In the genomic region with DNA sequence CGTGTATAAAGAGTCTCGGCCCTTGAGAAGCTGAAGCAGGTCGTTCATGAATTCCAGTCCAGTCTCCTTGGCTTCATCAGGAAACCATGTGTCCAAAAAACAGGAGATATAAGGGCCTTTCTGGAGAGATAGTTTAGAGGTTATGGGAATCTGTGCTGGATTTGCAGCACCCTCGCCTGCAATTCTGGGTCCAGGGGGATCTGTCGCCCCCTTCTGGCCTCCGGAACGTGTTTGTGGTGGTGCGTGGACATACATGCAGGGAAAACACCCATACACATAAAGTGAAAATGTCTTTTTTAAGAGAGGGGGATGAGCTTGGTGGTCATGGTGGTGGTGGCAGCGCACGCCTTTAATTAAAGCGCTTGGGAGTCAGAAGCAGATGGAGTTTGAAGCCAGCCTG, we compare ENCODE assay signal across 9 mouse cellular contexts. TPM values are rescaled to one million over a fixed set of nuclear protein-coding genes. Genes with fewer than 3 reads are reported as not detected.
DNase-seq lines count a peak whose midpoint lies in the region; ATAC-seq lines count a peak whose summit lies in the region.
"Had no signal": no experiment of that assay in that cellular context is flagged by ENCODE, and none has a peak within 500 bp of the region (broad histone marks: within the 10 kb centered on the region; RNA-seq: fewer than 3 reads in every experiment).

No protein-coding gene starts in this region.

- peak; percentile 28 for DNase-seq in hindbrain, embryonic 10.5 days (ENCODE audit: low spot score)
- DNase-seq in ES-CJ7 (ENCODE audit: low read depth, low spot score): peak; percentile 74
- DNase-seq in mesoderm, embryonic 11.5 days (ENCODE audit: low read depth, low spot score): peak; percentile 31
- no peak for DNase-seq in yolk sac, embryonic 10.5 days (ENCODE audit: low spot score)
- DNase-seq in gastrocnemius, postnatal 4 days (ENCODE audit: low spot score in 2 of 2): no peak
- DNase-seq in layer of hippocampus, adult 8-10 months (ENCODE audit: low spot score in 2 of 2): no peak

- H3K9ac ChIP-seq in hindbrain, embryonic 12.5 days: no peak overlapping the region
- H3K9ac ChIP-seq in hindbrain, embryonic 15.5 days: no peak overlapping the region

- H3K36me3 ChIP-seq in hindbrain, embryonic 10.5 days: no peaks in the 10 kb centered on the region; the same call in 1 of the 2 replicates
- H3K36me3 ChIP-seq in hindbrain, embryonic 12.5 days: no peaks in the 10 kb centered on the region
- no peaks in the 10 kb centered on the region for H3K36me3 ChIP-seq in hindbrain, embryonic 15.5 days

- no peak overlapping the region for H3K4me3 ChIP-seq in hindbrain, embryonic 10.5 days
- no peak overlapping the region for H3K4me3 ChIP-seq in hindbrain, embryonic 12.5 days
- no peak overlapping the region for H3K4me3 ChIP-seq in hindbrain, embryonic 15.5 days

- no peaks in the 10 kb centered on the region for H3K9me3 ChIP-seq in hindbrain, embryonic 10.5 days
- H3K9me3 ChIP-seq in hindbrain, embryonic 12.5 days (replicated peaks): no peaks in the 10 kb centered on the region
- H3K9me3 ChIP-seq in hindbrain, embryonic 15.5 days: no peaks in the 10 kb centered on the region

- H3K27ac ChIP-seq in hindbrain, embryonic 10.5 days: no peak overlapping the region
- H3K27ac ChIP-seq in hindbrain, embryonic 12.5 days: no peak overlapping the region
- H3K27ac ChIP-seq in hindbrain, embryonic 15.5 days (replicated peaks): no peak overlapping the region

- peaks cover 39% of the 10 kb centered on the region for H3K4me1 ChIP-seq in hindbrain, embryonic 10.5 days (replicated peaks)
- peaks cover 27% of the 10 kb centered on the region for H3K4me1 ChIP-seq in hindbrain, embryonic 12.5 days
- H3K4me1 ChIP-seq in hindbrain, embryonic 15.5 days (replicated peaks): peaks cover 38% of the 10 kb centered on the region

- H3K4me2 ChIP-seq in hindbrain, embryonic 12.5 days (replicated peaks): no peak overlapping the region
- peak overlapping the region; percentile 94; the same call in 1 of the 2 replicates for H3K4me2 ChIP-seq in hindbrain, embryonic 15.5 days

- ATAC-seq in hindbrain, embryonic 12.5 days (ENCODE audit: low FRiP score): no peak
- no peak for ATAC-seq in hindbrain, embryonic 15.5 days (ENCODE audit: low FRiP score, low read depth)

- WGBS in hindbrain, embryonic 10.5 days: 61% methylated on average over 11 of the region's 11 CpGs
- WGBS in hindbrain, embryonic 12.5 days: 64% methylated on average over 11 of the region's 11 CpGs
- 65% methylated on average over 11 of the region's 11 CpGs for WGBS in hindbrain, embryonic 15.5 days

- 0 out of 2 replicates have a peak, but pooled peaks cover 4% of the 10 kb centered on the region for H3K27me3 ChIP-seq in hindbrain, embryonic 10.5 days (ENCODE audit: insufficient read depth, poor library complexity, severe bottlenecking)
- no peaks in the 10 kb centered on the region for H3K27me3 ChIP-seq in hindbrain, embryonic 12.5 days
- H3K27me3 ChIP-seq in hindbrain, embryonic 15.5 days: no peaks in the 10 kb centered on the region

RNA-seq across cellular contexts. Expression of a gene that starts 1.0 kb away (rescaled TPM):
- 92.5 and 103 TPM in 2 replicates for polyA plus RNA-seq in hindbrain, embryonic 10.5 days (2016; fragmentation: Nextera tagmentation; extraction: Ambion mirVana)
- polyA plus RNA-seq in hindbrain, embryonic 12.5 days (2016; fragmentation: Nextera tagmentation; extraction: Ambion mirVana): 81.1 and 95.5 TPM in 2 replicates
- 96.8 and 102 TPM in 2 replicates for polyA plus RNA-seq in hindbrain, embryonic 15.5 days (2015; fragmentation: Nextera tagmentation; extraction: Ambion mirVana)
- 10 to 100 TPM; 69.4 to 73.9 TPM for total RNA-seq in gastrocnemius, postnatal 4 days (2021)
- 100 to 1,000 TPM; 317 to 349 (median 325) TPM for total RNA-seq in layer of hippocampus, adult 8-10 months (2022)

RNA-seq across cellular contexts. Expression of a gene that starts 6.4 kb away (rescaled TPM):
- 0.25 and 0.27 TPM in 2 replicates for polyA plus RNA-seq in hindbrain, embryonic 10.5 days (2016; fragmentation: Nextera tagmentation; extraction: Ambion mirVana)
- not detected in 2 replicates for polyA plus RNA-seq in hindbrain, embryonic 12.5 days (2016; fragmentation: Nextera tagmentation; extraction: Ambion mirVana)
- not detected in 2 replicates for polyA plus RNA-seq in hindbrain, embryonic 15.5 days (2015; fragmentation: Nextera tagmentation; extraction: Ambion mirVana)
- not detected for total RNA-seq in gastrocnemius, postnatal 4 days (2021)
- not detected for total RNA-seq in layer of hippocampus, adult 8-10 months (2022)
- total RNA-seq: common myeloid progenitor, adult 5-6 weeks had no signal

RNA-seq across cellular contexts. Expression of a gene that starts 18.1 kb away (rescaled TPM):
- polyA plus RNA-seq in hindbrain, embryonic 10.5 days (2016; fragmentation: Nextera tagmentation; extraction: Ambion mirVana): not detected in 2 replicates
- not detected in 2 replicates for polyA plus RNA-seq in hindbrain, embryonic 12.5 days (2016; fragmentation: Nextera tagmentation; extraction: Ambion mirVana)
- not detected in 2 replicates for polyA plus RNA-seq in hindbrain, embryonic 15.5 days (2015; fragmentation: Nextera tagmentation; extraction: Ambion mirVana)
- not detected for total RNA-seq in gastrocnemius, postnatal 4 days (2021)
- not detected for total RNA-seq in layer of hippocampus, adult 8-10 months (2022)
- total RNA-seq: common myeloid progenitor, adult 5-6 weeks had no signal

RNA-seq across cellular contexts. Expression of a gene that starts 39.3 kb away (rescaled TPM):
- 49.2 and 52.0 TPM in 2 replicates for polyA plus RNA-seq in hindbrain, embryonic 10.5 days (2016; fragmentation: Nextera tagmentation; extraction: Ambion mirVana)
- 42.5 and 47.3 TPM in 2 replicates for polyA plus RNA-seq in hindbrain, embryonic 12.5 days (2016; fragmentation: Nextera tagmentation; extraction: Ambion mirVana)
- polyA plus RNA-seq in hindbrain, embryonic 15.5 days (2015; fragmentation: Nextera tagmentation; extraction: Ambion mirVana): 33.2 and 38.6 TPM in 2 replicates
- 10 to 100 TPM; 45.7 to 47.7 TPM for total RNA-seq in gastrocnemius, postnatal 4 days (2021)
- 10 to 100 TPM; 17.7 to 25.3 (median 21.2) TPM for total RNA-seq in layer of hippocampus, adult 8-10 months (2022)

RNA-seq across cellular contexts. Expression of a gene that starts 39.4 kb away (rescaled TPM):
- 187 and 194 TPM in 2 replicates for polyA plus RNA-seq in hindbrain, embryonic 10.5 days (2016; fragmentation: Nextera tagmentation; extraction: Ambion mirVana)
- 140 and 151 TPM in 2 replicates for polyA plus RNA-seq in hindbrain, embryonic 12.5 days (2016; fragmentation: Nextera tagmentation; extraction: Ambion mirVana)
- polyA plus RNA-seq in hindbrain, embryonic 15.5 days (2015; fragmentation: Nextera tagmentation; extraction: Ambion mirVana): 113 and 120 TPM in 2 replicates
- total RNA-seq in gastrocnemius, postnatal 4 days (2021): 10 to 100 TPM; 83.5 to 87.3 TPM
- total RNA-seq in layer of hippocampus, adult 8-10 months (2022): 100 to 1,000 TPM in 2 of 4 experiments, 10 to 100 TPM in 2; 92.2 to 107 (median 97.7) TPM

Comparison
In these comparisons a context has a peak if more than half of its experiments do, and no peak if none do; other contexts are left out.
1. DNase-seq: peak in hindbrain, embryonic 10.5 days (single experiment), ES-CJ7 (single experiment) and mesoderm, embryonic 11.5 days (single experiment); none in yolk sac, embryonic 10.5 days (single experiment), gastrocnemius, postnatal 4 days (0 of 2) and layer of hippocampus, adult 8-10 months (0 of 2).